Mouse (Mus musculus): ENCODE measurements around the gene Melk. TPM values are rescaled to one million over a fixed set of nuclear protein-coding genes. Genes with fewer than 3 reads are reported as not detected.

Melk gene
- polyA plus RNA-seq, 1 experiment from 2014 or later, result 11.0 TPM

- no peak overlapping the region for H3K9ac ChIP-seq (ENCODE audit: low read length)
- no peak overlapping the region for H3K4me3 ChIP-seq (ENCODE audit: low read depth, low read length)
- no peak overlapping the region for H3K4me2 ChIP-seq (replicated peaks; ENCODE audit: low read depth)
- no peaks in the 10 kb centered on the region for H3K27me3 ChIP-seq (ENCODE audit: control insufficient read depth, insufficient read depth, low read length)
- no peaks in the 10 kb centered on the region for H3K36me3 ChIP-seq (ENCODE audit: control insufficient read depth, insufficient read depth, low read length)
- ATAC-seq (ENCODE audit: low FRiP score, low TSS enrichment), result no peak
- TF ChIP-seq CTCF (IDR thresholded peaks at IDR 0.05; ENCODE audit: low read depth) (no peak), EP300 (optimal IDR thresholded peaks at IDR 0.05) (no peak)
- no peaks in the 10 kb centered on the region for H3K4me1 ChIP-seq (replicated peaks; ENCODE audit: control insufficient read depth, insufficient read depth)
- no peak overlapping the region for H3K27ac ChIP-seq (replicated peaks)
- H3K9me3 ChIP-seq (ENCODE audit: control insufficient read depth, low read length), result no peaks in the 10 kb centered on the region
- 69% methylated on average over 4 of the region's 4 CpGs for WGBS
- DNase-seq (ENCODE audit: low spot score), result no peak
Observed at GRCm38 (mm10) chr4:44259126-44259525, 41.5 kb upstream of the Melk start.

GRCm38 (mm10) chr4:44260244-44260643, 40.4 kb upstream of the Melk start:
- ATAC-seq (ENCODE audit: low FRiP score, low TSS enrichment), result no peak
- Histone ChIP-seq H3K27ac (replicated peaks) (no peak overlapping the region), H3K36me3 (ENCODE audit: control insufficient read depth, insufficient read depth, low read length) (no peaks in the 10 kb centered on the region), H3K9me3 (ENCODE audit: control insufficient read depth, low read length) (no peaks in the 10 kb centered on the region), H3K9ac (ENCODE audit: low read length) (no peak overlapping the region), H3K4me3 (ENCODE audit: low read depth, low read length) (no peak overlapping the region), H3K4me2 (replicated peaks; ENCODE audit: low read depth) (no peak overlapping the region), H3K4me1 (replicated peaks; ENCODE audit: control insufficient read depth, insufficient read depth) (no peaks in the 10 kb centered on the region), H3K27me3 (ENCODE audit: control insufficient read depth, insufficient read depth, low read length) (no peaks in the 10 kb centered on the region)
- TF ChIP-seq CTCF (IDR thresholded peaks at IDR 0.05; ENCODE audit: low read depth) (no peak), EP300 (optimal IDR thresholded peaks at IDR 0.05) (no peak)
- WGBS, result 3% methylated on average over 10 of the region's 10 CpGs
- peak; percentile 80 for DNase-seq (ENCODE audit: low spot score)

GRCm38 (mm10) chr4:44265500-44265899, 35.2 kb upstream of the Melk start:
- ATAC-seq (ENCODE audit: low FRiP score, low TSS enrichment), result no peak
- 86% methylated on average over 3 of the region's 3 CpGs for WGBS
- H3K9ac ChIP-seq (ENCODE audit: low read length), result no peak overlapping the region
- H3K27me3 ChIP-seq (ENCODE audit: control insufficient read depth, insufficient read depth, low read length), result no peaks in the 10 kb centered on the region
- no peak overlapping the region for H3K4me2 ChIP-seq (replicated peaks; ENCODE audit: low read depth)
- no peaks in the 10 kb centered on the region for H3K4me1 ChIP-seq (replicated peaks; ENCODE audit: control insufficient read depth, insufficient read depth)
- DNase-seq (ENCODE audit: low spot score), result no peak
- no peaks in the 10 kb centered on the region for H3K36me3 ChIP-seq (ENCODE audit: control insufficient read depth, insufficient read depth, low read length)
- no peak overlapping the region for H3K4me3 ChIP-seq (ENCODE audit: low read depth, low read length)
- no peak overlapping the region for H3K27ac ChIP-seq (replicated peaks)
- TF ChIP-seq CTCF (IDR thresholded peaks at IDR 0.05; ENCODE audit: low read depth), result no peak
- no peak for TF ChIP-seq EP300 (optimal IDR thresholded peaks at IDR 0.05)
- no peaks in the 10 kb centered on the region for H3K9me3 ChIP-seq (ENCODE audit: control insufficient read depth, low read length)

GRCm38 (mm10) chr4:44267437-44267836, 33.2 kb upstream of the Melk start:
- WGBS, result 83% methylated on average over 6 of the region's 6 CpGs
- Histone ChIP-seq H3K4me2 (replicated peaks; ENCODE audit: low read depth) (no peak overlapping the region), H3K4me1 (replicated peaks; ENCODE audit: control insufficient read depth, insufficient read depth) (no peaks in the 10 kb centered on the region), H3K27ac (replicated peaks) (no peak overlapping the region), H3K27me3 (ENCODE audit: control insufficient read depth, insufficient read depth, low read length) (no peaks in the 10 kb centered on the region), H3K36me3 (ENCODE audit: control insufficient read depth, insufficient read depth, low read length) (no peaks in the 10 kb centered on the region), H3K9me3 (ENCODE audit: control insufficient read depth, low read length) (no peaks in the 10 kb centered on the region), H3K4me3 (ENCODE audit: low read depth, low read length) (no peak overlapping the region), H3K9ac (ENCODE audit: low read length) (no peak overlapping the region)
- ATAC-seq (ENCODE audit: low FRiP score, low TSS enrichment) (no peak), DNase-seq (ENCODE audit: low spot score) (no peak)
- no peak for TF ChIP-seq CTCF (IDR thresholded peaks at IDR 0.05; ENCODE audit: low read depth)
- TF ChIP-seq EP300 (optimal IDR thresholded peaks at IDR 0.05), result no peak

- no peak for DNase-seq (ENCODE audit: low spot score)
- no peak for ATAC-seq (ENCODE audit: low FRiP score, low TSS enrichment)
- no peaks in the 10 kb centered on the region for H3K4me1 ChIP-seq (replicated peaks; ENCODE audit: control insufficient read depth, insufficient read depth)
- H3K27me3 ChIP-seq (ENCODE audit: control insufficient read depth, insufficient read depth, low read length), result no peaks in the 10 kb centered on the region
- no peaks in the 10 kb centered on the region for H3K9me3 ChIP-seq (ENCODE audit: control insufficient read depth, low read length)
- H3K9ac ChIP-seq (ENCODE audit: low read length), result no peak overlapping the region
- no peak overlapping the region for H3K4me3 ChIP-seq (ENCODE audit: low read depth, low read length)
- no peak for TF ChIP-seq EP300 (optimal IDR thresholded peaks at IDR 0.05)
- TF ChIP-seq CTCF (IDR thresholded peaks at IDR 0.05; ENCODE audit: low read depth), result no peak
- H3K4me2 ChIP-seq (replicated peaks; ENCODE audit: low read depth), result no peak overlapping the region
- H3K27ac ChIP-seq (replicated peaks), result no peak overlapping the region
- WGBS, result 94% methylated on average over 14 of the region's 14 CpGs
- H3K36me3 ChIP-seq (ENCODE audit: control insufficient read depth, insufficient read depth, low read length), result no peaks in the 10 kb centered on the region
Observed at GRCm38 (mm10) chr4:44269376-44269817, 31.3 kb upstream of the Melk start.

- no peak overlapping the region for H3K4me2 ChIP-seq (replicated peaks; ENCODE audit: low read depth)
- H3K36me3 ChIP-seq (ENCODE audit: control insufficient read depth, insufficient read depth, low read length), result no peaks in the 10 kb centered on the region
- WGBS, result 63% methylated on average over 5 of the region's 5 CpGs
- H3K27ac ChIP-seq (replicated peaks), result no peak overlapping the region
- no peaks in the 10 kb centered on the region for H3K9me3 ChIP-seq (ENCODE audit: control insufficient read depth, low read length)
- no peaks in the 10 kb centered on the region for H3K27me3 ChIP-seq (ENCODE audit: control insufficient read depth, insufficient read depth, low read length)
- ATAC-seq (ENCODE audit: low FRiP score, low TSS enrichment) (no peak), DNase-seq (ENCODE audit: low spot score) (no peak)
- no peaks in the 10 kb centered on the region for H3K4me1 ChIP-seq (replicated peaks; ENCODE audit: control insufficient read depth, insufficient read depth)
- no peak overlapping the region for H3K4me3 ChIP-seq (ENCODE audit: low read depth, low read length)
- H3K9ac ChIP-seq (ENCODE audit: low read length), result no peak overlapping the region
- TF ChIP-seq CTCF (IDR thresholded peaks at IDR 0.05; ENCODE audit: low read depth) (no peak), EP300 (optimal IDR thresholded peaks at IDR 0.05) (no peak)
Observed at GRCm38 (mm10) chr4:44271134-44271533, 29.5 kb upstream of the Melk start.
